In the genomic region with DNA sequence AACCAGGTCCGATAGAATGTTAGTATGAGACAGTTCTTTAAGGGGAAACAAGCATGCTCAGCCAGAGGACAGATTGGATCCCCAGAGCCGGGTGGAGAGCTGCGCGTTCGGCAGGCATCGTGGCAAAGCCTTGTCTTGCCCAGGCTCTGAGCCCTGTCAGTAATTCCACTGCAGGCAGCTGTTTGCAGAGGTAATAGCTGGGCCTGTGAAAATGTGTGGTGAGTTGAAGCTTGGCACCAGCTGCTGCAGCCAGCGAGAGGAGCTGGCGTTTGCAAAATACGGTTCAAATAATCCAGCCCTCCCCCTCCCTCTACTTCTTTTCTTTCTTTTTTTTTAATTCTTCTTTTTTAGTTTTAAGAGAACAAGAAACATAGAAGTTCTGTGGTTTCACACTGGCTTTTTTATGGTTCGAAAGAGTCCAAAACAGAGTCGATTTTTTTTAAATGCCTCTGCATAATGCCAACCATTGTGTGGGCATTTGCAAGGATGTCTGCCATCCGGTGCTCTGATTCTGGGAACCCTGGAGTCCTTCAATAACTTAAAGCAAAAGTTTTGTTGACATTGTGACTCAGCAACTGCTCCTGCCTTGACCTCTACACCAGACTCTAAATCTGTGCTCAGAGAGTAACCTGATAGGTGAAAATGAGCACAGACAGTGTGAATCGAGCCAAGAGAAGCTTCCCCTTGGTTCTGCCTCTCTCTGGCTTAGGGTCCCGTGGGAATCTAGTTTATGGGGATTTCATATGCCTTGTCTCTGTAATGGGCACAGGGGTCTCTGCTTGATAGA, we compare ENCODE assay signal across 11 mouse cellular contexts.
DNase-seq lines count a peak whose midpoint lies in the region; ATAC-seq lines count a peak whose summit lies in the region.
"Had no signal": no experiment of that assay in that cellular context is flagged by ENCODE, and none has a peak within 500 bp of the region (broad histone marks: within the 10 kb centered on the region; RNA-seq: fewer than 3 reads in every experiment).

No protein-coding gene starts in this region.

- no peak overlapping the region for H3K27ac ChIP-seq in limb, embryonic 11.5 days (replicated peaks; ENCODE audit: low read depth, low read length)
- H3K27ac ChIP-seq in limb, embryonic 10.5 days, result no peak overlapping the region
- H3K27ac ChIP-seq in embryonic facial prominence, embryonic 14.5 days (replicated peaks; ENCODE audit: low read depth, low read length), result peak overlapping the region; percentile 30; the same call in 1 of the 2 replicates
- H3K27ac ChIP-seq in intestine, embryonic 15.5 days, result no peak overlapping the region

- H3K4me1 ChIP-seq in limb, embryonic 11.5 days (ENCODE audit: control insufficient read depth, insufficient read depth, low read length), result peaks cover 18% of the 10 kb centered on the region
- peaks cover 38% of the 10 kb centered on the region for H3K4me1 ChIP-seq in limb, embryonic 10.5 days
- H3K4me1 ChIP-seq in embryonic facial prominence, embryonic 14.5 days (ENCODE audit: control insufficient read depth, insufficient read depth, low read length), result peaks cover 15% of the 10 kb centered on the region
- 0 out of 2 replicates have a peak, but pooled peaks cover 4% of the 10 kb centered on the region for H3K4me1 ChIP-seq in intestine, embryonic 15.5 days (replicated peaks)
- H3K4me1 ChIP-seq: megakaryocyte, embryonic 14.5 days had no signal

- peak; percentile 36 to 74 for DNase-seq in adrenal gland, adult (ENCODE audit: inconsistent age in 2 of 2, low spot score in 1 of 2)
- no peak for DNase-seq in adrenal gland, postnatal 10 days
- DNase-seq in limb, embryonic 11.5 days (ENCODE audit: low spot score), result no peak
- DNase-seq in limb, embryonic 10.5 days (ENCODE audit: low spot score), result no peak
- DNase-seq in embryonic facial prominence, embryonic 14.5 days (ENCODE audit: low spot score), result peak; percentile 88
- peak; percentile 44 for DNase-seq in naive thymus-derived CD4-positive, alpha-beta T cell, adult 2 months (ENCODE audit: low read depth)
- DNase-seq: adrenal gland, postnatal 14 days; kidney, adult 18-20 months had no signal

- 74% methylated on average over 14 of the region's 14 CpGs for WGBS in limb, embryonic 11.5 days
- 81% methylated on average over 14 of the region's 14 CpGs for WGBS in limb, embryonic 10.5 days
- WGBS in embryonic facial prominence, embryonic 14.5 days, result 26% methylated on average over 14 of the region's 14 CpGs
- WGBS in intestine, embryonic 15.5 days, result 63% methylated on average over 14 of the region's 14 CpGs

- no peak overlapping the region for H3K4me3 ChIP-seq in limb, embryonic 11.5 days (ENCODE audit: low read depth, low read length)
- no peak overlapping the region for H3K4me3 ChIP-seq in limb, embryonic 10.5 days
- no peak overlapping the region for H3K4me3 ChIP-seq in embryonic facial prominence, embryonic 14.5 days (ENCODE audit: low read depth, low read length)
- no peak overlapping the region for H3K4me3 ChIP-seq in intestine, embryonic 15.5 days (replicated peaks)
- H3K4me3 ChIP-seq: megakaryocyte, embryonic 14.5 days had no signal

- H3K36me3 ChIP-seq in limb, embryonic 11.5 days (ENCODE audit: control insufficient read depth, insufficient read depth, low read length), result no peaks in the 10 kb centered on the region
- H3K36me3 ChIP-seq in limb, embryonic 10.5 days, result no peaks in the 10 kb centered on the region
- no peaks in the 10 kb centered on the region for H3K36me3 ChIP-seq in embryonic facial prominence, embryonic 14.5 days (ENCODE audit: control insufficient read depth, insufficient read depth, low read length)
- H3K36me3 ChIP-seq in intestine, embryonic 15.5 days, result no peaks in the 10 kb centered on the region

- H3K27me3 ChIP-seq in limb, embryonic 11.5 days (ENCODE audit: control insufficient read depth, insufficient read depth, low read length), result no peaks in the 10 kb centered on the region
- H3K27me3 ChIP-seq in limb, embryonic 10.5 days (ENCODE audit: low read depth, poor library complexity, severe bottlenecking), result 0 out of 2 replicates have a peak, but pooled peaks cover 4% of the 10 kb centered on the region
- H3K27me3 ChIP-seq in embryonic facial prominence, embryonic 14.5 days (replicated peaks; ENCODE audit: control insufficient read depth, insufficient read depth, low read length), result no peaks in the 10 kb centered on the region
- H3K27me3 ChIP-seq in intestine, embryonic 15.5 days (replicated peaks), result no peaks in the 10 kb centered on the region
- H3K27me3 ChIP-seq: megakaryocyte, embryonic 14.5 days had no signal

- peak overlapping the region; percentile 3; the same call in 1 of the 2 replicates for H3K9ac ChIP-seq in limb, embryonic 11.5 days (ENCODE audit: low read length)
- no peak overlapping the region for H3K9ac ChIP-seq in embryonic facial prominence, embryonic 14.5 days (ENCODE audit: low read depth, low read length)
- no peak overlapping the region for H3K9ac ChIP-seq in intestine, embryonic 15.5 days

- no peak for ATAC-seq in limb, embryonic 11.5 days (ENCODE audit: insufficient number of reproducible peaks, low FRiP score, low TSS enrichment, low read depth)
- peak; percentile 56; the same call in 1 of the 2 replicates for ATAC-seq in embryonic facial prominence, embryonic 14.5 days (ENCODE audit: low read depth)
- no peak for ATAC-seq in intestine, embryonic 15.5 days
- no peak for ATAC-seq in activated CD4-positive, CD25-positive, alpha-beta regulatory T cell, adult 4 months

- H3K9me3 ChIP-seq in limb, embryonic 11.5 days (ENCODE audit: control insufficient read depth, low read length), result no peaks in the 10 kb centered on the region
- no peaks in the 10 kb centered on the region; the same call in 1 of the 2 replicates for H3K9me3 ChIP-seq in limb, embryonic 10.5 days (replicated peaks)
- no peaks in the 10 kb centered on the region for H3K9me3 ChIP-seq in embryonic facial prominence, embryonic 14.5 days (ENCODE audit: control insufficient read depth, low read length)
- no peaks in the 10 kb centered on the region for H3K9me3 ChIP-seq in intestine, embryonic 15.5 days

- H3K4me2 ChIP-seq in limb, embryonic 11.5 days (ENCODE audit: low read depth, severe bottlenecking), result no peak overlapping the region
- no peak overlapping the region for H3K4me2 ChIP-seq in embryonic facial prominence, embryonic 14.5 days (ENCODE audit: low read depth, low read length)
- H3K4me2 ChIP-seq in intestine, embryonic 15.5 days (replicated peaks), result no peak overlapping the region

Comparison
In these comparisons a context has a peak if more than half of its experiments do, and no peak if none do; other contexts are left out.
1. DNase-seq: peak in adrenal gland, adult (2 of 2), embryonic facial prominence, embryonic 14.5 days (single experiment) and naive thymus-derived CD4-positive, alpha-beta T cell, adult 2 months (single experiment); none in adrenal gland, postnatal 10 days (single experiment), limb, embryonic 11.5 days (single experiment) and limb, embryonic 10.5 days (single experiment).